Mouse (Mus musculus) brain, embryonic 14.5 days (tissue): ENCODE measurements around the gene Tmem139.

Experiments used
- CTCF ChIP-seq: fragments of 200-500 bp; IDR thresholded peaks from 2 replicates; pipeline ENCODE4 v1.5.1; 2012; ENCODE audit warnings: inconsistent platforms, mild to moderate bottlenecking, moderate library complexity, borderline replicate concordance; ENCODE audit not compliant: insufficient read depth, insufficient read length; ENCODE audit errors: extremely low read depth
- POLR2A ChIP-seq: fragments of 200-500 bp; IDR thresholded peaks from 2 replicates; pipeline ENCODE4 v1.6.1; 2012; ENCODE audit warnings: mild to moderate bottlenecking, inconsistent platforms, borderline replicate concordance; ENCODE audit not compliant: poor library complexity, insufficient read depth, insufficient read length, severe bottlenecking; ENCODE audit errors: extremely low read depth

DNA sequence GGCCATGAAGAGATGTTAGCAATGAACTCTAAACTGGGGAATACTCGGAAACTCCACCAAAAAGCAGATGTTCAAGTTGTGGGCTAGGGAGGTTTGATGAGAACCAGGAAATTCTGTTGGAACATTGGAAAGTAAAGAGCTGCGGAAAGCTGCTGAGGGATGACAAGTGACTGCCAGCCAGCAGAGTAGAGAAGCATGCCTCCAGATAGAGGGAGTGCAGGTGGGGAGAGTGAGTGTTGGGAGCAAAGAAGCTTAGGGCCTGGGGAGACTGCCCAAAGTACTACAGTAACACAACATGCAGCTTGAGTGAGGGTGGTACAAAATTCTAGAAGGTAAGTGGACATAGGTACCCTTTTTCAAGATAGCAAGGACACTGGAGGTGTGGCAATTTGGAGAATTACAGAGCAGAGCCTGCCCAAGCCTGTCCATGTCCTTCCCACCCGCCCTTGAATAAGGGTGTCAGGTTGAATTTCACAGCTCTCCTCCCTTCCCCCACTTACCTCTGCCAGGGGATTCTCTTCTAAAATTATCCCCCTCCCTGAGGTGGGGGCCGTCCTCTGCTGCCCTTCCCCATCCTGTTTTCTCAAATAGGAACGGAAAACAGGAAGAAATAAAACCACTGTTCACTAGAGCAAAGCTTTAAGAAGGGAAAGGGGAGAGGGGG is 21.2 kb downstream of the Tmem139 start:
- TF ChIP-seq CTCF (no peak), POLR2A (no peak)
